Mouse (Mus musculus) CD4-positive, CD25-positive, alpha-beta regulatory T cell, adult 4 months (primary cell): Measurements from ENCODE around the gene Serpina12. TPM values are rescaled to one million over a fixed set of nuclear protein-coding genes. Genes with fewer than 3 reads are reported as not detected.
A peak's percentile ranks its signal among the peaks of the same experiment; 100 is the strongest.

ENCODE experiments used
- ATAC-seq: one replicate; pipeline ENCODE4 v1.8.0; 2017
- polyA plus RNA-seq, 2 experiments: library from polyadenylated mRNA; unstranded; fragments of 100-300 nt; shearing (Covaris generic); gene quantifications; one replicate each; pipeline ENCODE4 v1.2.1; 2017

Serpina12 gene
- polyA plus RNA-seq, 2 experiments from 2014 or later, result 0.26 TPM; not detected in 1

DNA sequence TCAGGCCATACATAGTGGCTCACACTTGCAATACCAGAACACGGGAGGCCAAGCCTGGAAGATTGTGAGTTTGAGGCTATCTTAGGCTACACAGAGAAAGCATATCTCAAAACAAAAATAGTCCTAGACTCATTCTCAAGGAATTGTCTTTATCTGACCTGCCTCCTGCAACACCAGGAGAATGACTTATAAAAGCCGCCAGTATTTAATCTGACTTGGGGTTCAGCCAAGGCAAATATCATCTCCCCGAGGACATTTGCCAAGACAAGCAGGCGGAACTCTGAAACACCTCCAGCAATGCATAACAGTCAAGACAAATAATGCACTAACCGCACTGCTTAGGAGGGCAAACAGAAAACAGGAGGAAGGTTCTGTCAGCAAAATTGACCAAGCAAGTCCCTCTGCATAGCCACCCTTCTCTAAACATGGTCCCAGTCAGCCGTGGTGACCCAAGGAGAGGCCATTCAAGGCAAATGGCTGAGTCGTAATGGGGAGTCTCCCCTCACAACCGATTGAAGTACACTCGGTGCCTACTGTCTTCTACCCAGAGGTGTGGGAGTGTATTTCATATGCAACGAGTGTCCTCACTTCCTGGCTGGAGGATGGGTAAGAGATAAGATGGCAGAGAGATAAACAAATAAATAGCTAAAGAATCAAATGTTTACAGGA, 41.5 kb downstream of the Serpina12 start:
- ATAC-seq, result no peak

DNA sequence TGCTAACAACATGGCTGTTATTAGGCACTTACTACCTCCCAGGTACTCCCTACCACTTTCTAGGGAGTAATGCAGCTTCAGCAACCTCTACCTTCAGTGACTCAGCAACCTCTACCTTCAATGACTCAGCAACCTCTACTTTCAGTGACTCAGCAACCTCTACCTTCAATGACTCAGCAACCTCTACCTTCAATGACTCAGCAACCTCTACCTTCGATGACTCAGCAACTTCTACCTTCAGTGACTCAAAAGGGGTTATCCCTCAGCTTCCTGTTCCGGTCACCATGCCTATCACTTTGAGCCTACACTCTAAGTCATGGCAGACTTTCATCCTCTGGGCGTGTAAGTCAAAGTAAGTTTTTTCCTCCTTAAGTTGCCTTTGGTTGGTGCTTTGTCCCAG, 43.6 kb downstream of the Serpina12 start:
- no peak for ATAC-seq

- no peak for ATAC-seq
Measured at GRCm38 (mm10) chr12:103999611-104000010, 44.6 kb downstream of the Serpina12 start.

GRCm38 (mm10) chr12:103996513-103996912, 47.7 kb downstream of the Serpina12 start:
- no peak for ATAC-seq

- ATAC-seq, result peak; percentile 80
Measured at GRCm38 (mm10) chr12:103995292-103996072, 48.8 kb downstream of the Serpina12 start.

DNA sequence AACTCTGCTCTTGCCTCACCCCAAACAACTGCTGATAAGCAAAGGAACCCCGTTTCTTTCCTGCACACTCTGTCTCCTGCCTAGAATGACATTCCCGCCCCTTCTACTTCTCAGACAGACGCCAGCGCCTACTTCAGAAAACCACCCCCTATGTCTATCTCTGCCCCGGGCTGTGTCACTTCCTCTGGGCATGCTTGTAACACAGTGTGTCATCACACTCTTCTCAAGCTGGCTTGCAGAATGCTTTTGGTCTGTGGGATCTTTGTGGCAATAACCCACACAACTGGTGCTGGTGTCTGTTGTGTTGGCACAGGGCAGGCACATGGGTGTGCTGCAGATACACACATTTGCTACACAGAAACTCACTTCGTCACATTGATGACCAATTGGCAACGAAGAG, 51.3 kb downstream of the Serpina12 start:
- ATAC-seq, result no peak

DNA sequence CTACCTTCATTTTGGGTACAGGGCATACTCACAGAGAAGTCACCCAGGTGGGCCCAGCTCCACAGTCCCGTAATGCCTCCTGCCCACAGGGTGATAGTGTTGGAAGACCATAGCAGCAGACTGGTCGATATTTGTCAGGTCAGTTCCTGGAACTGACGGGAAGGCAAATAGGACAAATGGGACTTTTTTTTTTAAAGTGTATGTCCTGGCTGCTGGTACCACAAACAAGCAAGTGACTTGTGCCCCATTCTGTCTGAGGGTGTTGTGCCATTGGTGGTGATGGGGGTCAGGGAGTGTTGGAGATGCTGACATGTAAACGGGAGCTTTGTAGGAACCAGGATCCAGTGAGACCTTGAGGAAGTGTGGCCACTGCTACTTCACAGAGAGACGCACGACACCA, 54.4 kb downstream of the Serpina12 start, which contains the start of gene Serpina11:
Gene Serpina11 (minus strand): TSS at position 101 of the 400 bp plus-strand sequence.
- ATAC-seq, result no peak

GRCm38 (mm10) chr12:103989514-103989767, 54.8 kb downstream of the Serpina12 start:
- ATAC-seq, result no peak

GRCm38 (mm10) chr12:103988754-103989513, 55.3 kb downstream of the Serpina12 start:
- no peak for ATAC-seq

DNA sequence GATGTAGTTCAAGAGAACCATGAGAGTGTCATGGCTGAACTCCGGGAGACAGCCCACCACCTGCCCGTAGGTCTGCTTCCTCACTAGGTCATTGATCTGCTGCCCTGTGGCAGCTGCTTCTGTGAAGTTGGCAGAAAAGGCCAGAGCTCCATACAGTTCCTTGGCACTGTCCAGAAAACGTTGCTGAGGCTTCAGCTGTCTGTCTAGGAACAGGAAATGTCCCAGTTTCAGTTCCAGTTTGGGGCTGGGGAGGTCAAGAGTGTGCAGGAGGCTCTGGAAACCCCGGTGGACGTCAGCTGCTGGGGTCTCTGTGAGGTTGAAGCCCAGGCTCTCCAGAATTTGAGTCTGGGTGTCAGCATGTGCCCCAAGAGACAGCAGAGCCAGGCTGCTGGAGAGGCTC, 58.4 kb downstream of the Serpina12 start:
- no peak for ATAC-seq

DNA sequence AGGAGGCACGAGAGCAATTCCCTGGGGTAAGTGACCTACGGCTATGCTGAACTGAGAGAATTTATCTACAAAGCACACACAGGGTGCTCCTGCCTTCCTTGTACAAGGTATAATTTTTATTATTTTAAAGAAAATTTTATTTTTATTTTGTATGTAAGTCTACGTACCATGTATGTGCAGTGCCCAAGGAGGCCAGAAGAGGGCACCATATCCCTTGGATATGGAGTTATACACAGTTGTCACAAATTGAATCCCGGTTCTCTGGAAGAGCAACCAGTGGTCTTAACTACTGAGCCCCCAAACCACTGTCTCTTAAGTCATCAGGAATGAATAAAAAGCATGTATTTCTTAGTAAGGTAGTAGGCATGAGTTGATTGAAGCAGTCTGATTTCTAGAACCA, 59.3 kb downstream of the Serpina12 start:
- no peak for ATAC-seq

GRCm38 (mm10) chr12:103981646-103982360, 62.4 kb downstream of the Serpina12 start:
- no peak for ATAC-seq

Other genes starting within 250 kb of the Serpina12 start
- gene Serpina1b, start 214.1 kb downstream of the Serpina12 start, polyA plus RNA-seq, result not detected
- not detected for gene Serpina1a, start 180.9 kb downstream of the Serpina12 start, polyA plus RNA-seq
- not detected for gene Serpina1c, start 139.6 kb downstream of the Serpina12 start, polyA plus RNA-seq
- gene Serpina1e, start 85.5 kb downstream of the Serpina12 start, polyA plus RNA-seq, result not detected
- gene Serpina11, start 54.5 kb downstream of the Serpina12 start, polyA plus RNA-seq, result not detected
- gene Serpina9, start 30.7 kb downstream of the Serpina12 start, polyA plus RNA-seq, result 1 to 10 TPM; 1.8 to 4.8 TPM
- not detected for gene Serpina5, start 56.7 kb upstream of the Serpina12 start, polyA plus RNA-seq
- not detected for gene Serpina3a, start 68.3 kb upstream of the Serpina12 start, polyA plus RNA-seq
- not detected for gene Serpina3b, start 83.6 kb upstream of the Serpina12 start, polyA plus RNA-seq
- gene Serpina3c, start 109.4 kb upstream of the Serpina12 start, polyA plus RNA-seq, result not detected
- gene Serpina3f, start 170.1 kb upstream of the Serpina12 start, polyA plus RNA-seq, result 10 to 100 TPM in 1 of 2 experiments, 1 to 10 TPM in 1; 7.0 to 13.5 TPM
- 100 to 1,000 TPM; 165 to 220 TPM for gene Serpina3g, start 191.8 kb upstream of the Serpina12 start, polyA plus RNA-seq
- gene Serpina3i, start 218.7 kb upstream of the Serpina12 start, polyA plus RNA-seq, result not detected